Mouse (Mus musculus): ENCODE data around the gene Mbl1. TPM values are rescaled to one million over a fixed set of nuclear protein-coding genes. Genes with fewer than 3 reads are reported as not detected.

Gene Mbl1
- total RNA-seq, 2 experiments from 2014 or later: not detected

DNA sequence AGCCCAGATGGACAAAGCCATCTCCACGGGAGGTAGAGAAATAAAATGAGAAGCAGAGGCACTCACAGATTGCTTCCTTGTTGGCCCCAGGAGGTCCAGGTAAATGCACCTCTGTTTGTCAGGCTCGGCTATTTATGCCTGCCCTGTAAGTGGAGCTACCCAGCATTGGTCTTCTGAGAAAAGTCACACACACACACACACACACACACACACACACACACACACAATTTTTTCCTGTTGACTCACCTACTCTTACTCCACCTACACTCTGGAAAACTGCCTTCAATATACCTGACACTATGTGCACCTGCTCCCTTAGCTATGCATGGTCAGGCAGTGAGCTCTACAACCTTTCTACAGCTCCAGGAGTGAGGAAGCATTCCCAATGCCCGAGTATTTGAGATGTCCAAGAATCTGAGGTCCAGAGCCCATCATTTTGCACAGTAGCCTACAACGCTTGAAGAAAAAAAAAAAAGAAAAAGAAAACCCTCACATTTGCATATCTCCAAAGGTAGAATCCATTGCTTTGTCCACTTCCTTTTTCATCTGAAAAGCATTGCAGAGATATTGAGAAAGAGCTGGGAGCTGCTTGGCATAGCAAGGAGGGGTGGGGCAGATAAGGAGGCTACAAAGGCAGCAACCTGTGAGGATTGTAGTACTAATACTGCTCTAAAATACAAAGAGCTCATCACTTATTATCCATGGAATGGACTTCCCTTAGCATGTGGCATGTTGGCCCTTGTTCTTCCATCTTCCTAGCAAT lies 34.0 kb downstream of the Mbl1 start, which contains the start of gene Sftpd:
TSS of gene Sftpd (minus strand) at position 91 of the 763 bp plus-strand sequence.
- intact Hi-C loops (cut with DNase I): no loop called here
- no peak for DNase-seq

DNA sequence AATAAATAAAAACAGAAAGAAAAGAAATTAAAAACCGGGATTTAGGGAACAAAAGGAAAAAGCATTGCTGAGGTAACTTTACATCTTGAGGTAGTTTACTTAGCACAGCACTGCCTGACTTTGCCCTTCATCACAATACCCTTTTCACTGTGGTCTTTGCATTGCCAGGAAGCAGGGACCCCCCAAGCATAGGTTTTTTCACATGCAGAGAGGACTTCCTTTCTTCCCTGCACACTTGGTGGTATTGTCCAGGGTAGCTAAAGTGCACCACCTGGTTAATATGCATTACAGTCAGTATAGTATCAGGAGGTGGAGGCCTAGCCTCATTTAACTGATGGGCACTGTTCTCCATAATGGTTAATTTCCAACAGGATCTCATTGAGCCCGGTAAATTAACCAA lies 38.2 kb downstream of the Mbl1 start:
- intact Hi-C loops (cut with DNase I): no loop called here
- DNase-seq: no peak

DNA sequence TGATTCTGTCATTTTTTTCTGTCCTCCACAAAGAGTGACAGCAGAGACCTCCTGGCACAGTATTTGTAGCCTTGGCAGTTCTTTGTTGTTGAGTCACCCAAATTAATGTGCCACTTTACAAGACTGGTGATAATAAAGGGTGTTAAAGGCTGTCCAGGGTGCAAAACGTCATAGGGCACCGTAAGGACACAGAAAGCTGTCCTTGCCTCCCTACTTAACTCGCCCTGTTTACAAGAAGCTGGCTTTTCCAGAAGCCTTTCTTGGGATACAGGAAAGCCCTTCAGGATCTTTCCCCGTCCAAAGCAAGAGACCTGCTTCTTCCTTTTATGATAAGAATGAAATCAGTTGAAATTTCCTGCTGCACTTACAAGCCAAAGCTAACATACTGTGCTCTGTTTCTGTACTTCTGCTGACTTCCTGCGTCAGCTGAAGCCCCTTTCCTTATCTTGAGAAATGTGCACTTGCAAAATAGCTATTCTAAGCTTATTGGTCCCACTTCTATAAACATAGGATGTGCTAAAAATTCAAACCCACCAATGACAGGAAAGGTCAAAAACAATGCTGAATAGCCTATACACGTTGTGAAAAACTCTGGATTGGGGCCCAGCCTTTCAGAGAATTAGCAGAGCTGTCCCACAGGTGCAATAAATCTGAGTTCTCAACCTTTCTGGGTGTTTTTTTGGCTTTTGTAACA lies 46.9 kb downstream of the Mbl1 start:
- intact Hi-C loops (cut with DNase I): no loop called here
- no peak for DNase-seq

Other genes starting within 250 kb of the Mbl1 start
- gene Tspan14, start 184.7 kb upstream of the Mbl1 start, total RNA-seq (2021): 10 to 100 TPM; 11.5 to 12.1 TPM
- 10 to 100 TPM; 13.1 to 19.1 TPM for gene Fam213a, start 137.7 kb upstream of the Mbl1 start, total RNA-seq (2021)
- gene Dydc2, start 82.2 kb upstream of the Mbl1 start, total RNA-seq (2021): not detected
- gene Dydc1, start 78.5 kb upstream of the Mbl1 start, total RNA-seq (2021): not detected
- gene Mat1a, start 46.4 kb upstream of the Mbl1 start, total RNA-seq (2021): under 1 TPM in 1 of 2 experiments, not detected in 1; 0.36 TPM
- gene Sftpa1, start 19.7 kb upstream of the Mbl1 start, total RNA-seq (2021): not detected
- not detected for gene Sftpd, start 33.7 kb downstream of the Mbl1 start, total RNA-seq (2021)
- gene Gm2832, start 127.3 kb downstream of the Mbl1 start, total RNA-seq (2021): not detected
- not detected for gene Gm5798, start 197.2 kb downstream of the Mbl1 start, total RNA-seq (2021)
- not detected for gene Gm7945, start 234.9 kb downstream of the Mbl1 start, total RNA-seq (2021)

Data from gastrocnemius, postnatal 36 days (tissue).